8 mouse cellular contexts compared by ENCODE assay signal in the genomic region with DNA sequence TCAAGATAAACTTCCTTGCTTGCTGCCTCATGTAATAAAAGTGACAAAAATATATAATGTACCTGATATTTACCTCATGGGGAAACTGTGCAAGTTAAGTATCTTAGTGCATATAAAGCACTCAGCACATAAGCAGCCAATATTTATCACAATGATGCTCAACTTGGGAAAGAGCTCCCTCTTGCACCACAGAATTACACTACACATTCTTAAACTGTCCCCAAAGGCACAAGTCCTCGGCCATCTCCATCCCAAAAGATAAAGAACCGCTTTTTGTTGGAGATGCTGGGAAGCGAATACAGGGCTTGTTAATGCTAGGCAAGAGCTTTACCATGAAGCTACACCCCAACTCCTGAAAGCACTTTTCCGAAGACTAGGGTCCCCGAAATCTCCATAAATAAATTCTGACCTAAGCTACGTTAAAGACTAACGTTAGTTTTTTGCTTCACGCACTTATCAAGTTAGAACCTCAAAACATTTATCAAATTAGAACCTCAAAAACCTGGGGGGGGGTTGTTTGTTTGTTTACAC. TPM values are rescaled to one million over a fixed set of nuclear protein-coding genes. Genes with fewer than 3 reads are reported as not detected.
DNase-seq lines count a peak whose midpoint lies in the region; ATAC-seq lines count a peak whose summit lies in the region.

No protein-coding gene starts in this region.

- no peaks in the 10 kb centered on the region for H3K9me3 ChIP-seq in kidney, embryonic 14.5 days (ENCODE audit: control insufficient read depth, low read length)
- no peaks in the 10 kb centered on the region for H3K9me3 ChIP-seq in forebrain, embryonic 12.5 days
- no peaks in the 10 kb centered on the region for H3K9me3 ChIP-seq in limb, embryonic 10.5 days (replicated peaks)
- no peaks in the 10 kb centered on the region for H3K9me3 ChIP-seq in neural tube, embryonic 14.5 days (ENCODE audit: control insufficient read depth, low read length)

- H3K4me3 ChIP-seq in kidney, embryonic 14.5 days (ENCODE audit: low read length) = peak overlapping the region; percentile 99
- H3K4me3 ChIP-seq in forebrain, embryonic 12.5 days (replicated peaks) = peak overlapping the region; percentile 97
- peak overlapping the region; percentile 96 for H3K4me3 ChIP-seq in limb, embryonic 10.5 days
- H3K4me3 ChIP-seq in neural tube, embryonic 14.5 days (ENCODE audit: low read depth, low read length) = peak overlapping the region; percentile 75

- H3K27ac ChIP-seq in kidney, embryonic 14.5 days (ENCODE audit: low read depth, low read length) = peak overlapping the region; percentile 95
- peak overlapping the region; percentile 99; the same call in 1 of the 2 replicates for H3K27ac ChIP-seq in forebrain, embryonic 12.5 days
- peak overlapping the region; percentile 98 for H3K27ac ChIP-seq in limb, embryonic 10.5 days
- no peak overlapping the region; the same call in 1 of the 2 replicates for H3K27ac ChIP-seq in neural tube, embryonic 14.5 days (ENCODE audit: low read depth, low read length)

- DNase-seq in kidney, adult 11 months = no peak
- DNase-seq in MEL-GATA-1-ER (ENCODE audit: extremely low read depth, low read depth) = peak; percentile 64
- DNase-seq in limb, embryonic 10.5 days (ENCODE audit: low spot score) = no peak
- no peak for DNase-seq in layer of hippocampus, postnatal 14 days (ENCODE audit: low spot score in 2 of 2)
- no peak for DNase-seq in frontal cortex, postnatal 36 days (ENCODE audit: low spot score in 2 of 2)

- peaks cover 14% of the 10 kb centered on the region for H3K36me3 ChIP-seq in kidney, embryonic 14.5 days (ENCODE audit: control insufficient read depth, insufficient read depth, low read length)
- peaks cover 12% of the 10 kb centered on the region for H3K36me3 ChIP-seq in forebrain, embryonic 12.5 days (replicated peaks)
- peaks cover 18% of the 10 kb centered on the region for H3K36me3 ChIP-seq in limb, embryonic 10.5 days
- peaks cover 9% of the 10 kb centered on the region for H3K36me3 ChIP-seq in neural tube, embryonic 14.5 days (ENCODE audit: control insufficient read depth, insufficient read depth, low read length)

- H3K27me3 ChIP-seq in kidney, embryonic 14.5 days (ENCODE audit: control insufficient read depth, insufficient read depth, low read length) = no peaks in the 10 kb centered on the region
- no peaks in the 10 kb centered on the region for H3K27me3 ChIP-seq in forebrain, embryonic 12.5 days
- H3K27me3 ChIP-seq in limb, embryonic 10.5 days (ENCODE audit: low read depth, poor library complexity, severe bottlenecking) = no peaks in the 10 kb centered on the region
- H3K27me3 ChIP-seq in neural tube, embryonic 14.5 days (ENCODE audit: control insufficient read depth, insufficient read depth, low read length) = no peaks in the 10 kb centered on the region

- H3K4me1 ChIP-seq in kidney, embryonic 14.5 days (ENCODE audit: control insufficient read depth, insufficient read depth, low read length) = peaks cover 26% of the 10 kb centered on the region
- peaks cover 32% of the 10 kb centered on the region for H3K4me1 ChIP-seq in forebrain, embryonic 12.5 days
- H3K4me1 ChIP-seq in limb, embryonic 10.5 days = peaks cover 29% of the 10 kb centered on the region
- peaks cover 26% of the 10 kb centered on the region for H3K4me1 ChIP-seq in neural tube, embryonic 14.5 days (ENCODE audit: control insufficient read depth, insufficient read depth, low read length)

- peak overlapping the region; percentile 74 for H3K4me2 ChIP-seq in kidney, embryonic 14.5 days (replicated peaks; ENCODE audit: low read depth, low read length)
- H3K4me2 ChIP-seq in forebrain, embryonic 12.5 days = peak overlapping the region; percentile 92
- H3K4me2 ChIP-seq in neural tube, embryonic 14.5 days (ENCODE audit: low read depth, low read length) = peak overlapping the region; percentile 87

- ATAC-seq in kidney, embryonic 14.5 days (ENCODE audit: low FRiP score, low TSS enrichment) = no peak
- ATAC-seq in forebrain, embryonic 12.5 days (ENCODE audit: low FRiP score) = no peak
- no peak for ATAC-seq in neural tube, embryonic 14.5 days (ENCODE audit: low read depth)

- peak overlapping the region; percentile 99 for H3K9ac ChIP-seq in kidney, embryonic 14.5 days (ENCODE audit: low read depth, low read length)
- H3K9ac ChIP-seq in forebrain, embryonic 12.5 days = peak overlapping the region; percentile 98
- H3K9ac ChIP-seq in neural tube, embryonic 14.5 days (replicated peaks; ENCODE audit: low read depth, low read length) = peak overlapping the region; percentile 82

- WGBS in kidney, embryonic 14.5 days = 2% methylated on average over 8 of the region's 8 CpGs
- 3% methylated on average over 8 of the region's 8 CpGs for WGBS in forebrain, embryonic 12.5 days
- 1% methylated on average over 8 of the region's 8 CpGs for WGBS in limb, embryonic 10.5 days
- WGBS in neural tube, embryonic 14.5 days = 2% methylated on average over 8 of the region's 8 CpGs

RNA-seq across cellular contexts. Expression of a gene that starts 0.7 kb away (rescaled TPM):
- 513 and 692 TPM in 2 replicates for polyA plus RNA-seq in kidney, embryonic 14.5 days (2014; fragmentation: Nextera tagmentation; extraction: Ambion mirVana)
- 377 and 389 TPM in 2 replicates for polyA plus RNA-seq in forebrain, embryonic 12.5 days (2016; fragmentation: Nextera tagmentation; extraction: Ambion mirVana)
- polyA plus RNA-seq in limb, embryonic 10.5 days (2016; fragmentation: Nextera tagmentation; extraction: Ambion mirVana) = 486 and 492 TPM in 2 replicates
- polyA plus RNA-seq in neural tube, embryonic 14.5 days (2014; fragmentation: Nextera tagmentation; extraction: Ambion mirVana) = 443 and 524 TPM in 2 replicates
- total RNA-seq in layer of hippocampus, postnatal 14 days (2021) = 100 to 1,000 TPM; 428 to 464 TPM

RNA-seq across cellular contexts. Expression of a gene that starts 0.9 kb away (rescaled TPM):
- polyA plus RNA-seq in kidney, embryonic 14.5 days (2014; fragmentation: Nextera tagmentation; extraction: Ambion mirVana) = 66.6 and 78.1 TPM in 2 replicates
- polyA plus RNA-seq in forebrain, embryonic 12.5 days (2016; fragmentation: Nextera tagmentation; extraction: Ambion mirVana) = 62.0 and 64.2 TPM in 2 replicates
- polyA plus RNA-seq in limb, embryonic 10.5 days (2016; fragmentation: Nextera tagmentation; extraction: Ambion mirVana) = 73.4 and 81.0 TPM in 2 replicates
- polyA plus RNA-seq in neural tube, embryonic 14.5 days (2014; fragmentation: Nextera tagmentation; extraction: Ambion mirVana) = 77.5 and 84.3 TPM in 2 replicates
- 10 to 100 TPM; 46.9 to 49.4 TPM for total RNA-seq in layer of hippocampus, postnatal 14 days (2021)

RNA-seq across cellular contexts. Expression of a gene that starts 20.5 kb away (rescaled TPM):
- polyA plus RNA-seq in kidney, embryonic 14.5 days (2014; fragmentation: Nextera tagmentation; extraction: Ambion mirVana) = 17.1 and 24.1 TPM in 2 replicates
- polyA plus RNA-seq in forebrain, embryonic 12.5 days (2016; fragmentation: Nextera tagmentation; extraction: Ambion mirVana) = 16.9 and 18.9 TPM in 2 replicates
- 16.5 and 17.8 TPM in 2 replicates for polyA plus RNA-seq in limb, embryonic 10.5 days (2016; fragmentation: Nextera tagmentation; extraction: Ambion mirVana)
- 12.4 and 12.6 TPM in 2 replicates for polyA plus RNA-seq in neural tube, embryonic 14.5 days (2014; fragmentation: Nextera tagmentation; extraction: Ambion mirVana)
- 10 to 100 TPM in 1 of 2 experiments, 1 to 10 TPM in 1; 9.0 to 10.8 TPM for total RNA-seq in layer of hippocampus, postnatal 14 days (2021)

RNA-seq across cellular contexts. Expression of a gene that starts 49.3 kb away (rescaled TPM):
- polyA plus RNA-seq in kidney, embryonic 14.5 days (2014; fragmentation: Nextera tagmentation; extraction: Ambion mirVana) = 26.6 and 40.7 TPM in 2 replicates
- polyA plus RNA-seq in forebrain, embryonic 12.5 days (2016; fragmentation: Nextera tagmentation; extraction: Ambion mirVana) = 61.4 and 63.1 TPM in 2 replicates
- polyA plus RNA-seq in limb, embryonic 10.5 days (2016; fragmentation: Nextera tagmentation; extraction: Ambion mirVana) = 83.3 and 85.2 TPM in 2 replicates
- polyA plus RNA-seq in neural tube, embryonic 14.5 days (2014; fragmentation: Nextera tagmentation; extraction: Ambion mirVana) = 4.8 and 6.3 TPM in 2 replicates
- 1 to 10 TPM; 1.2 TPM for total RNA-seq in layer of hippocampus, postnatal 14 days (2021)

RNA-seq across cellular contexts. Expression of a gene that starts 49.4 kb away (rescaled TPM):
- 50.9 and 68.2 TPM in 2 replicates for polyA plus RNA-seq in kidney, embryonic 14.5 days (2014; fragmentation: Nextera tagmentation; extraction: Ambion mirVana)
- polyA plus RNA-seq in forebrain, embryonic 12.5 days (2016; fragmentation: Nextera tagmentation; extraction: Ambion mirVana) = 58.6 and 59.5 TPM in 2 replicates
- 59.2 and 67.7 TPM in 2 replicates for polyA plus RNA-seq in limb, embryonic 10.5 days (2016; fragmentation: Nextera tagmentation; extraction: Ambion mirVana)
- polyA plus RNA-seq in neural tube, embryonic 14.5 days (2014; fragmentation: Nextera tagmentation; extraction: Ambion mirVana) = 73.5 and 74.0 TPM in 2 replicates
- total RNA-seq in layer of hippocampus, postnatal 14 days (2021) = 10 to 100 TPM; 71.8 to 72.1 TPM
